Mouse (Mus musculus) right cerebral cortex, postnatal 4 days (tissue): Measurements from ENCODE around the gene Bcl2l12.
"Not testable (repeated sequence)": the region's sequence is repeated elsewhere in the genome, so short reads cannot be mapped to it uniquely, and the experiment has no call there.

Experiments used
- DNase-seq: peaks from one replicate; pipeline ENCODE4 v3.0.0-alpha.2; 2022

The Bcl2l12 gene

GRCm38 (mm10) chr7:44998501-44998955 lies at the start of gene Bcl2l12:
TSS of gene Bcl2l12 (minus strand) at chr7:44998712.
- DNase-seq = no peak

GRCm38 (mm10) chr7:45047491-45047890 lies 49.0 kb upstream of the Bcl2l12 start:
- DNase-seq = no peak

- DNase-seq = no peak
These were observed 48.4 kb upstream of the Bcl2l12 start for GRCm38 (mm10) chr7:45046853-45047350.

GRCm38 (mm10) chr7:45045741-45046140 lies 47.2 kb upstream of the Bcl2l12 start:
- DNase-seq = no peak

GRCm38 (mm10) chr7:45043307-45043706 lies 44.8 kb upstream of the Bcl2l12 start:
- DNase-seq = no peak

- DNase-seq = no peak
These were observed 42.3 kb upstream of the Bcl2l12 start for GRCm38 (mm10) chr7:45040851-45041250.

GRCm38 (mm10) chr7:45038411-45038810 lies 39.9 kb upstream of the Bcl2l12 start:
- no peak for DNase-seq

GRCm38 (mm10) chr7:45037720-45038361 lies 39.3 kb upstream of the Bcl2l12 start:
- peak; percentile 55 for DNase-seq

GRCm38 (mm10) chr7:45036702-45037101 lies 38.2 kb upstream of the Bcl2l12 start:
- DNase-seq = no peak

GRCm38 (mm10) chr7:45035631-45036030 lies 37.1 kb upstream of the Bcl2l12 start:
- DNase-seq = no peak

- no peak for DNase-seq
These were observed 35.3 kb upstream of the Bcl2l12 start for GRCm38 (mm10) chr7:45033722-45034359.

GRCm38 (mm10) chr7:45030857-45031256 lies 32.3 kb upstream of the Bcl2l12 start:
- no peak for DNase-seq

- DNase-seq = no peak
These were observed 31.5 kb upstream of the Bcl2l12 start for GRCm38 (mm10) chr7:45029995-45030394.

GRCm38 (mm10) chr7:45028351-45028750 lies 29.8 kb upstream of the Bcl2l12 start:
- no peak for DNase-seq

GRCm38 (mm10) chr7:45027761-45028160 lies 29.2 kb upstream of the Bcl2l12 start:
- DNase-seq = no peak

- no peak for DNase-seq
These were observed 27.7 kb upstream of the Bcl2l12 start for GRCm38 (mm10) chr7:45026256-45026655.

GRCm38 (mm10) chr7:45025601-45026220 lies 27.2 kb upstream of the Bcl2l12 start:
- no peak for DNase-seq

- no peak for DNase-seq
These were observed 26.1 kb upstream of the Bcl2l12 start for GRCm38 (mm10) chr7:45024281-45025248.

GRCm38 (mm10) chr7:45023711-45024110 lies 25.2 kb upstream of the Bcl2l12 start:
- DNase-seq = not testable (repeated sequence)

- DNase-seq = no peak
These were observed 21.7 kb upstream of the Bcl2l12 start for GRCm38 (mm10) chr7:45020225-45020624.

- no peak for DNase-seq
These were observed 20.6 kb upstream of the Bcl2l12 start for GRCm38 (mm10) chr7:45019031-45019571.
